ENCODE assay signal across 33 mouse cellular contexts in genomic region chr3:116834241-116834640, GRCm38 (mm10).
"Had no signal": no experiment of that assay in that cellular context is flagged by ENCODE, and none has a peak within 500 bp of the region (broad histone marks: within the 10 kb centered on the region; RNA-seq: fewer than 3 reads in every experiment).

No protein-coding gene starts in this region.

- H3K4me3 ChIP-seq: heart, embryonic 12.5 days; heart, embryonic 13.5 days; heart, embryonic 15.5 days; hindbrain, embryonic 10.5 days; hindbrain, embryonic 12.5 days; hindbrain, embryonic 13.5 days; hindbrain, embryonic 15.5 days; intestine, embryonic 15.5 days; kidney, embryonic 15.5 days; layer of hippocampus, adult 2 months; left cerebral cortex, adult 2 months had no signal

- H3K4me1 ChIP-seq: hindbrain, embryonic 12.5 days; hindbrain, embryonic 13.5 days; hindbrain, embryonic 15.5 days; intestine, embryonic 15.5 days had no signal

- ATAC-seq: hindbrain, embryonic 16.5 days; hindbrain, postnatal 0 days; inflammation-experienced regulatory T-cells, adult 6 months; intestine, embryonic 15.5 days; intestine, embryonic 16.5 days had no signal

- H3K9ac ChIP-seq: heart, embryonic 12.5 days; heart, embryonic 13.5 days; heart, embryonic 15.5 days; hindbrain, embryonic 12.5 days; hindbrain, embryonic 13.5 days; hindbrain, embryonic 14.5 days; hindbrain, embryonic 15.5 days; intestine, embryonic 15.5 days; kidney, embryonic 15.5 days had no signal

- DNase-seq: heart, postnatal 10 days; heart, postnatal 14 days; heart, postnatal 4 days; kidney, adult 11 months; kidney, adult 18-20 months; kidney, adult 2 months; kidney, adult 8-10 months; kidney, adult 9 months; kidney, postnatal 10 days; kidney, postnatal 14 days; kidney, postnatal 25 days; kidney, postnatal 36 days; kidney, postnatal 4 days; layer of hippocampus, adult 9-11 months; layer of hippocampus, postnatal 36 days had no signal

- H3K27me3 ChIP-seq: heart, embryonic 12.5 days; heart, embryonic 13.5 days; heart, embryonic 15.5 days; hindbrain, embryonic 12.5 days; hindbrain, embryonic 13.5 days; hindbrain, embryonic 15.5 days; intestine, embryonic 15.5 days; kidney, embryonic 15.5 days had no signal

- H3K4me2 ChIP-seq: heart, embryonic 11.5 days; heart, embryonic 12.5 days; heart, embryonic 13.5 days; heart, embryonic 15.5 days; hindbrain, embryonic 12.5 days; hindbrain, embryonic 13.5 days; hindbrain, embryonic 14.5 days; hindbrain, embryonic 15.5 days; intestine, embryonic 15.5 days; kidney, embryonic 15.5 days had no signal

- H3K9me3 ChIP-seq: heart, embryonic 12.5 days; heart, embryonic 13.5 days; heart, embryonic 15.5 days; hindbrain, embryonic 10.5 days; hindbrain, embryonic 12.5 days; hindbrain, embryonic 13.5 days; hindbrain, embryonic 15.5 days; intestine, embryonic 15.5 days; kidney, embryonic 15.5 days had no signal

- H3K36me3 ChIP-seq: heart, embryonic 12.5 days; heart, embryonic 13.5 days; heart, embryonic 15.5 days; hindbrain, embryonic 10.5 days; hindbrain, embryonic 12.5 days; hindbrain, embryonic 13.5 days; hindbrain, embryonic 15.5 days; intestine, embryonic 15.5 days; kidney, embryonic 15.5 days had no signal

- H3K27ac ChIP-seq: hindbrain, embryonic 10.5 days; hindbrain, embryonic 12.5 days; hindbrain, embryonic 13.5 days; hindbrain, embryonic 14.5 days; hindbrain, embryonic 15.5 days; hindbrain, postnatal 0 days; intestine, embryonic 15.5 days; kidney, embryonic 15.5 days; kidney, postnatal 0 days; layer of hippocampus, adult 2 months; left cerebral cortex, adult 2 months had no signal
